Mouse (Mus musculus) intestine, embryonic 15.5 days (tissue): ENCODE results near the gene Card6. TPM values are rescaled to one million over a fixed set of nuclear protein-coding genes. Genes with fewer than 3 reads are reported as not detected.

ENCODE experiments used
- ATAC-seq: fragments of 200-750 bp; cut with Nextera tagmentation; 2 replicates; pipeline ENCODE4 v1.8.0; 2017; ENCODE audit warnings: moderate TSS enrichment, moderate library complexity
- H3K27ac ChIP-seq: fragments of 300-500 bp; sonication (generic); 2 replicates; pipeline ENCODE4 v1.5.1; 2015; ENCODE audit warnings: mild to moderate bottlenecking, inconsistent platforms
- H3K27me3 ChIP-seq: fragments of 300-500 bp; sonication (generic); replicated peaks from 2 replicates; pipeline ENCODE4 v1.6.1; 2015; ENCODE audit warnings: inconsistent platforms
- H3K36me3 ChIP-seq: fragments of 300-500 bp; sonication (generic); 2 replicates; pipeline ENCODE4 v1.6.1; 2015; ENCODE audit warnings: inconsistent platforms
- H3K4me1 ChIP-seq: fragments of 300-500 bp; sonication (generic); replicated peaks from 2 replicates; pipeline ENCODE4 v1.6.1; 2015; ENCODE audit warnings: inconsistent platforms
- H3K4me2 ChIP-seq: fragments of 300-500 bp; sonication (generic); replicated peaks from 2 replicates; pipeline ENCODE4 v1.6.1; 2015; ENCODE audit warnings: mild to moderate bottlenecking, inconsistent platforms
- H3K4me3 ChIP-seq: fragments of 300-500 bp; sonication (generic); replicated peaks from 2 replicates; pipeline ENCODE4 v1.5.1; 2015; ENCODE audit warnings: inconsistent platforms
- H3K9ac ChIP-seq: fragments of 300-500 bp; sonication (generic); 2 replicates; pipeline ENCODE4 v1.6.1; 2015; ENCODE audit warnings: inconsistent platforms
- H3K9me3 ChIP-seq: fragments of 300-500 bp; sonication (generic); 2 replicates; pipeline ENCODE4 v1.6.1; 2016; ENCODE audit warnings: inconsistent platforms
- WGBS: fragments of 180-500 bp; shearing (Covaris S2); methylation state at CpG from one replicate; pipeline ENCODE4 v1.1.7; 2015; 5-methylcytosine and 5-hydroxymethylcytosine counted together
- polyA plus RNA-seq: library from polyadenylated mRNA; unstranded; fragments of >200 nt; fragmentation: Nextera tagmentation; extraction: Ambion mirVana; gene quantifications from 2 replicates; pipeline ENCODE4 v1.2.1, GENCODE M21; 2015

The Card6 gene
- polyA plus RNA-seq, 1 experiment from 2014 or later: 1.8 TPM

- Histone ChIP-seq H3K9me3 (no peaks in the 10 kb centered on the region), H3K4me2 (no peak overlapping the region), H3K4me3 (no peak overlapping the region), H3K27me3 (no peaks in the 10 kb centered on the region), H3K27ac (no peak overlapping the region), H3K36me3 (peaks cover 6% of the 10 kb centered on the region; the same call in 1 of the 2 replicates), H3K4me1 (no peaks in the 10 kb centered on the region), H3K9ac (no peak overlapping the region)
- WGBS: 78% methylated on average over 2 of the region's 2 CpGs
- no peak for ATAC-seq
Observed at GRCm38 (mm10) chr15:5127487-5127886, 19.1 kb upstream of the Card6 start.

GRCm38 (mm10) chr15:5126456-5126855 is 18.1 kb upstream of the Card6 start:
- H3K36me3 ChIP-seq: peaks cover 8% of the 10 kb centered on the region; the same call in 1 of the 2 replicates
- WGBS: 75% methylated on average over 4 of the region's 4 CpGs
- no peaks in the 10 kb centered on the region for H3K4me1 ChIP-seq
- H3K27ac ChIP-seq: no peak overlapping the region
- H3K4me2 ChIP-seq: no peak overlapping the region
- no peaks in the 10 kb centered on the region for H3K9me3 ChIP-seq
- no peak overlapping the region for H3K9ac ChIP-seq
- H3K4me3 ChIP-seq: no peak overlapping the region
- ATAC-seq: no peak
- no peaks in the 10 kb centered on the region for H3K27me3 ChIP-seq

GRCm38 (mm10) chr15:5121535-5122313 is 13.4 kb upstream of the Card6 start:
- no peak overlapping the region for H3K4me2 ChIP-seq
- H3K4me1 ChIP-seq: peaks cover 7% of the 10 kb centered on the region; the same call in 1 of the 2 replicates
- no peaks in the 10 kb centered on the region for H3K9me3 ChIP-seq
- H3K36me3 ChIP-seq: peaks cover 30% of the 10 kb centered on the region
- no peak overlapping the region for H3K4me3 ChIP-seq
- no peaks in the 10 kb centered on the region for H3K27me3 ChIP-seq
- ATAC-seq: peak; percentile 16; the same call in 1 of the 2 replicates
- WGBS: 84% methylated on average over 12 of the region's 12 CpGs
- H3K9ac ChIP-seq: no peak overlapping the region
- H3K27ac ChIP-seq: no peak overlapping the region

DNA sequence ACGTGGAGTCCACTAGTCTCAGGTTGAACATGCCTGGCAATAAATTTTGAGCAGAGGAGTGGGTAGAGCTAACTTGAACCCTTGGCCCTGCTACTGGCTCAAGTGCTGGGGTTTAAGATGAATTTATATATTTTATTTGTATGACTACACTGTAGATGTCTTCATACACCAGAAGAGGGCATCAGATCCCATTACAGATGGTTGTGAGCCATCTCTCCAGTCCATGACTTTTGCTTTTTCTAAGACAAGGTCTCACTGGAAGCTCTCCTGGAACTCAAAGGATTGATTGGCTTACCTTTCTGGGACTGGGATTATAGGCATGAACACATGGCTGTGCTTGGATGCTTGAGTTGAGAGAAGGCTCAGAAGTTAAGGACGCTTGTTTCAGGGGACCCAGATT is 11.4 kb upstream of the Card6 start:
- Histone ChIP-seq H3K27me3 (no peaks in the 10 kb centered on the region), H3K27ac (no peak overlapping the region), H3K9ac (no peak overlapping the region), H3K4me2 (no peak overlapping the region), H3K36me3 (peaks cover 30% of the 10 kb centered on the region), H3K4me1 (peaks cover 7% of the 10 kb centered on the region; the same call in 1 of the 2 replicates), H3K9me3 (no peaks in the 10 kb centered on the region), H3K4me3 (no peak overlapping the region)
- whole genome bisulfite sequencing: 92% methylated on average over 2 of the region's 2 CpGs
- ATAC-seq: no peak

GRCm38 (mm10) chr15:5119192-5119591 is 10.9 kb upstream of the Card6 start:
- H3K27me3 ChIP-seq: no peaks in the 10 kb centered on the region
- H3K4me3 ChIP-seq: no peak overlapping the region
- peaks cover 7% of the 10 kb centered on the region; the same call in 1 of the 2 replicates for H3K4me1 ChIP-seq
- 88% methylated on average over 2 of the region's 2 CpGs for whole genome bisulfite sequencing
- no peak overlapping the region for H3K9ac ChIP-seq
- no peaks in the 10 kb centered on the region for H3K9me3 ChIP-seq
- H3K36me3 ChIP-seq: peaks cover 26% of the 10 kb centered on the region
- ATAC-seq: no peak
- no peak overlapping the region for H3K4me2 ChIP-seq
- no peak overlapping the region for H3K27ac ChIP-seq

DNA sequence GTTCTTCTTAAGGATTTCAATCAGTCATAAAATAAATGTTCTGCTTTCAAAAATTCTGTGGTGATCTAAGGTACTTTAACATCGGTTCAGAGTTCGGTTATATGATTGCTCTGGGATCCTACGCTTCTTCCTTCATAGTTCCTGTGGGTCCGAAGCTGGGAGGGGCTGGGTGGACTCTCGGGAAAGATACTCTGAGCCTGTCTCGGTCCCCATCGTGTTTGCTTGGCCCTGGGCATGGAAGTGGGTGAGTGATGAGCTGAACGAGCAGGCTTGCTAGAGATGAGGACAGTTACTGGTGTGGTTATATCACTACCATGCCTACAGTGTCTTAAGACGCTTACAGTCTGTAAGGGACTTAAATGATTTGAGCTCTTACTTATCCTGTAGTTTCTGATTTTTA is 10.3 kb upstream of the Card6 start:
- peaks cover 7% of the 10 kb centered on the region; the same call in 1 of the 2 replicates for H3K4me1 ChIP-seq
- 82% methylated on average over 9 of the region's 9 CpGs for WGBS
- ATAC-seq: no peak
- no peak overlapping the region for H3K4me3 ChIP-seq
- no peak overlapping the region; the same call in 1 of the 2 replicates for H3K4me2 ChIP-seq
- no peaks in the 10 kb centered on the region for H3K27me3 ChIP-seq
- H3K9ac ChIP-seq: no peak overlapping the region
- peaks cover 25% of the 10 kb centered on the region for H3K36me3 ChIP-seq
- no peaks in the 10 kb centered on the region for H3K9me3 ChIP-seq
- H3K27ac ChIP-seq: no peak overlapping the region

DNA sequence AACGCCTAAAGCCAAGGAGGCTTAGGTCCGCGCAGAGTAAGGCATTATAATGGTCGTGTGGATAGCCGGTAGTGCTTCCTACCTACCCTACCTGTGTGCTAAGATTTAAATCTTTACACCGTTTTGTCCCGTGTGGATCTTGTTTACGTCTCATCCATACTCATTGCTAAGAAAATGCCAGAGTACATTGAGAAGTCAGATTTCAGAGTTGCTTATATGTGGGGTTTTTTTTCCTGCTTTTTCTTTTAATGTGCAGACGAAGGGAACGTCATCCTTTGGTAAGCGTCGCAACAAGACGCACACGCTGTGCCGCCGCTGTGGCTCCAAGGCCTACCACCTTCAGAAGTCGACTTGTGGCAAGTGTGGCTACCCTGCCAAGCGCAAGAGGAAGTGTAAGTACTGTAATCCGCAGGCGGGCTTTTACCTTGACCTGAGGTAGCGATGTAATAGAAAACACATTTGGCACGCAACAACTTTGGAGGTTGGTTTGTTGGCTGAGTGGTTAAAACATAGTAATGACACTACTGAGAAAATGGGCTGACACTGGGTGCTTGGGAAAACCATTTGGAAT is 8.8 kb upstream of the Card6 start:
- peak overlapping the region; percentile 80 for H3K4me3 ChIP-seq
- H3K9me3 ChIP-seq: no peaks in the 10 kb centered on the region
- H3K27ac ChIP-seq: peak overlapping the region; percentile 54
- H3K36me3 ChIP-seq: peaks cover 25% of the 10 kb centered on the region
- H3K4me1 ChIP-seq: peaks cover 7% of the 10 kb centered on the region; the same call in 1 of the 2 replicates
- 2% methylated on average over 22 of the region's 22 CpGs for WGBS
- H3K27me3 ChIP-seq: no peaks in the 10 kb centered on the region
- H3K9ac ChIP-seq: peak overlapping the region; percentile 89
- peak overlapping the region; percentile 64 for H3K4me2 ChIP-seq
- no peak for ATAC-seq

- H3K4me3 ChIP-seq: peak within 1 kb of the TSS; percentile 80
- H3K9ac ChIP-seq: peak within 1 kb of the TSS; percentile 89
- H3K27ac ChIP-seq: peak within 1 kb of the TSS; percentile 94
- H3K9me3 ChIP-seq: no peaks in the 10 kb centered on the region
- peaks cover 22% of the 10 kb centered on the region for H3K36me3 ChIP-seq
- peaks cover 7% of the 10 kb centered on the region; the same call in 1 of the 2 replicates for H3K4me1 ChIP-seq
- H3K27me3 ChIP-seq: no peaks in the 10 kb centered on the region
- under 1% methylated on average over 55 of the region's 55 CpGs for WGBS
- peak; percentile 98 for ATAC-seq
- H3K4me2 ChIP-seq: peak within 1 kb of the TSS; percentile 64
Observed at GRCm38 (mm10) chr15:5116270-5117030, 8.1 kb upstream of the Card6 start, which contains the start of gene Rpl37. Gene Rpl37, plus strand, starts transcription at chr15:5116645.

- WGBS: 58% methylated on average over 8 of the region's 8 CpGs
- Histone ChIP-seq H3K36me3 (peaks cover 16% of the 10 kb centered on the region), H3K27me3 (no peaks in the 10 kb centered on the region), H3K4me1 (peaks cover 7% of the 10 kb centered on the region; the same call in 1 of the 2 replicates), H3K9ac (peak overlapping the region; percentile 56; the same call in 1 of the 2 replicates), H3K4me2 (peak overlapping the region; percentile 61), H3K27ac (peak overlapping the region; percentile 94; the same call in 1 of the 2 replicates), H3K9me3 (no peaks in the 10 kb centered on the region), H3K4me3 (peak overlapping the region; percentile 80)
- ATAC-seq: no peak
Observed at GRCm38 (mm10) chr15:5115173-5115572, 6.8 kb upstream of the Card6 start.

DNA sequence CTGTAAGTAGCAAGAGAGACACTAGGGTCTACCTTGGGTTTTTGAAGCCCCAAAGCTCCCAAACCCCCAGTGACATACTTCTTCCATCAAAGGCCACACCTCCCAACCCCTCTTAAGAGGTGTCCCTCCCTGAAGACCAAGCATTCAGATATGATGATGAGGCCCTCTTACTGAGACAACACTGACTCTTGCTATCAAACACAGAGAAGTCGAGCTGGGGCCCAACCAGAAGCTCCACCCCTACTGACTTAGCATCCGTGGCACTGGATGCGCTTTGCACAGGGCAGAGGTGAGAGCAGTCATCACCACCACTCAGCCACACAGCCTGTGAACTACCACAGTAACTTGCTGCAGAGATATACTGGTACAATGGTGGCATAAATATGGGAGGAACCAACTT is 4.3 kb upstream of the Card6 start:
- 83% methylated on average over 3 of the region's 3 CpGs for WGBS
- no peak overlapping the region for H3K9ac ChIP-seq
- no peak overlapping the region for H3K27ac ChIP-seq
- H3K4me2 ChIP-seq: no peak overlapping the region
- no peak overlapping the region for H3K4me3 ChIP-seq
- no peaks in the 10 kb centered on the region for H3K27me3 ChIP-seq
- ATAC-seq: no peak
- peaks cover 2% of the 10 kb centered on the region; the same call in 1 of the 2 replicates for H3K4me1 ChIP-seq
- H3K36me3 ChIP-seq: no peaks in the 10 kb centered on the region; the same call in 1 of the 2 replicates
- H3K9me3 ChIP-seq: no peaks in the 10 kb centered on the region

- no peak overlapping the region for H3K27ac ChIP-seq
- WGBS: 79% methylated on average over 3 of the region's 3 CpGs
- peak overlapping the region; percentile 44; the same call in 1 of the 2 replicates for H3K4me2 ChIP-seq
- H3K4me3 ChIP-seq: no peak overlapping the region
- ATAC-seq: no peak
- H3K36me3 ChIP-seq: no peaks in the 10 kb centered on the region
- no peaks in the 10 kb centered on the region for H3K9me3 ChIP-seq
- no peak overlapping the region for H3K9ac ChIP-seq
- no peaks in the 10 kb centered on the region for H3K4me1 ChIP-seq
- H3K27me3 ChIP-seq: no peaks in the 10 kb centered on the region
Observed at GRCm38 (mm10) chr15:5108655-5109040, 309 bp upstream of the Card6 start.

GRCm38 (mm10) chr15:5106293-5106692 is 2.0 kb downstream of the Card6 start:
- Histone ChIP-seq H3K4me2 (no peak overlapping the region), H3K9ac (no peak overlapping the region), H3K4me3 (no peak overlapping the region), H3K27me3 (no peaks in the 10 kb centered on the region), H3K9me3 (no peaks in the 10 kb centered on the region), H3K36me3 (no peaks in the 10 kb centered on the region), H3K4me1 (no peaks in the 10 kb centered on the region), H3K27ac (no peak overlapping the region)
- WGBS: 58% methylated on average over 2 of the region's 2 CpGs
- no peak for ATAC-seq
